Mouse (Mus musculus) stomach, embryonic 14.5 days (tissue): ENCODE measurements around the gene Chit1. TPM values are rescaled to one million over a fixed set of nuclear protein-coding genes. Genes with fewer than 3 reads are reported as not detected.

Experiments
- polyA plus RNA-seq: library from polyadenylated mRNA; unstranded; fragments of >200 nt; fragmentation: Nextera tagmentation; extraction: Ambion mirVana; gene quantifications from 2 replicates; pipeline ENCODE4 v1.2.1, GENCODE M21; 2014

Chit1 gene
- polyA plus RNA-seq, 1 experiment from 2014 or later = not detected

Other genes starting within 250 kb of the Chit1 start
- 1.8 and 2.1 TPM in 2 replicates for gene Optc, start 203.2 kb upstream of the Chit1 start, polyA plus RNA-seq
- 0.91 and 1.6 TPM in 2 replicates for gene Prelp, start 189.8 kb upstream of the Chit1 start, polyA plus RNA-seq
- gene Fmod, start 74.0 kb upstream of the Chit1 start, polyA plus RNA-seq = 7.2 and 7.6 TPM in 2 replicates
- 55.5 and 61.4 TPM in 2 replicates for gene Btg2, start 32.1 kb upstream of the Chit1 start, polyA plus RNA-seq
- gene Chil1, start 70.9 kb downstream of the Chit1 start, polyA plus RNA-seq = 0.67 and 1.4 TPM in 2 replicates
- gene Mybph, start 82.2 kb downstream of the Chit1 start, polyA plus RNA-seq = not detected in 2 replicates
- 0.68 and 1.7 TPM in 2 replicates for gene Adora1, start 124.2 kb downstream of the Chit1 start, polyA plus RNA-seq
- gene Myog, start 178.7 kb downstream of the Chit1 start, polyA plus RNA-seq = 0.16 and 0.17 TPM in 2 replicates
- gene Ppfia4, start 221.7 kb downstream of the Chit1 start, polyA plus RNA-seq = 4.8 and 5.7 TPM in 2 replicates